Mouse (Mus musculus): ENCODE data around the gene BC029722.

- TF ChIP-seq ZNF384 (IDR thresholded peaks at IDR 0.05; ENCODE audit: low read depth, low read length) (no peak), MAFK (IDR thresholded peaks at IDR 0.05; ENCODE audit: insufficient read depth, low read depth, low read length) (no peak), HCFC1 (IDR thresholded peaks at IDR 0.05; ENCODE audit: borderline replicate concordance, insufficient read depth, low read length) (no peak)
These were observed 424 bp upstream of the BC029722 start for GRCm38 (mm10) chr2:155819449-155820251.
